Mouse (Mus musculus) embryo, embryonic 10 days (tissue): Measurements from ENCODE around the gene Kctd3.
"Not testable (repeated sequence)": the region's sequence is repeated elsewhere in the genome, so short reads cannot be mapped to it uniquely, and the experiment has no call there.

Experiments used
- DNase-seq: peaks from one replicate; pipeline ENCODE4 v3.0.0-alpha.2; 2015; ENCODE audit warnings: low spot score

Kctd3 gene

DNA sequence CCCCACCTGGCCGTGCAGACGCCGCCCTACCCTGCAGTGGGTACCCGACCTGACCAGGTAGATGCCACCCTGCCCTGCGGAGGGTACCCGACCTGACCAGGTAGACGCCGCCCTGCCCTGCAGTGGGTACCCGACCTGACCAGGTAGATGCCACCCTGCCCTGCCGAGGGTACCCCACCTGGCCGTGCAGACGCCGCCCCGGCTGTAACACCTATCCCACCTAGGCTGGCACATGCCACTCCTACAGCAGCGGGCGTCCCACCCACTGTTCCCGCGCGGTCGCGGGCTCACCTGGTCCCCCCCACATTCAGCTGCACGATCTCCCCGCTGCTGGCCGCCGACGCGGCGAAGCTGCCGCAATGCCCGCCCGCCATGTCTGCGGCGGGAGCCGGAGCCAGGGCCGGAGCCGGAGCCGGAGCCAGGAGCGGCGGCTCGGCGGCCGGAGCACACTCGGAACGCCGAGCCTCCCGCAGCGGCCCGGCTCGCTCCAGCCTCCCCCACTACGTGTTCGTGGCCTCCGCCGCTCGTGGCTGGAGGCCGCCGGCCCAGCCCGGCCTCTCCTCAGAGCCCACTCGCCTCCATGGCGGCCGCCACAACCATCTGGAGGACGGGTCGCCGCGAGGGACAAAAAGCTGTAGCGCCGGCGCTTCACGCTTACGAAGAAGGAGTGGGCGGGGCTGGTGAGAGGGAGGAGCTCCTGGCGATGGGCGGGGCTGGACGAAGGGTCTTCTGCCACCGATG is at the start of gene Kctd3:
Gene Kctd3, minus strand, starts transcription at position 603 of the 741 bp plus-strand sequence.
- peak; percentile 98 for DNase-seq

DNA sequence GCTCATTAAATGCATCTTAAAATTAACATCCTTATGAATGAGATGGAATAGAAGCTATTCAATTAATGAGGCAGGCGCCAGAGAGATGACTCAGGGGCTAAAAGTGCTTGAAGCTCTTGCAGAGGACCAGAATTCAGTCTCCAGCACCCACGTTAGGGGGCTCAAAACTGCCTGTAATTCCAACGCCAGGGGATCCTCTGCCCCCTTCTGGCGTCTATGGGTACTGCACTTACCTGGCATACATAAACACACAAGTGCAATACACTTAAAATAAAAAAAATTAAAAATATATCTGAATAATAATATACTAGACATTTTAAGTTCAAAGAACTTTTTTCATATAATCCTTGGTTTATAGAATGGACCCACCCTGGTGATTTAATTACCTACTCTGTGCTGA is 49.8 kb upstream of the Kctd3 start:
- DNase-seq: no peak

DNA sequence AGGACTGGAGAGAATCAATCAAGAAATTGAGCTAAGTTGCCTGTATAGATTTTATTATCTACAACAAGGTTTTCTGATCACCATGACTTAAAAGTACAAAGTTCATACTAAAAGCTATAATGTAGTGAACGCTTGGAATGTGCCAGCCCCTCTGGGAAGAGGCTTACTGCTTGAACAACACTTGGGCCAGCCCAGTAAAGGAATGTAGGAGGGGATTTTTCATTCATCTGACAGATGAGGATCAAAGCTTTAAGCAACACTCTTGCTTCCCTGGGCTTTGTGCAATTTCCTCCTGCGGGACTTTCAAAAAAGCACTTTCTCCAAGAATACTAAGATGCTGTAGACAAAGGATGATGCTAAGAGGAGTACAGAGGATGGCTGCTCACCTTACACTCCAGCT is 48.3 kb upstream of the Kctd3 start:
- DNase-seq: peak; percentile 35

DNA sequence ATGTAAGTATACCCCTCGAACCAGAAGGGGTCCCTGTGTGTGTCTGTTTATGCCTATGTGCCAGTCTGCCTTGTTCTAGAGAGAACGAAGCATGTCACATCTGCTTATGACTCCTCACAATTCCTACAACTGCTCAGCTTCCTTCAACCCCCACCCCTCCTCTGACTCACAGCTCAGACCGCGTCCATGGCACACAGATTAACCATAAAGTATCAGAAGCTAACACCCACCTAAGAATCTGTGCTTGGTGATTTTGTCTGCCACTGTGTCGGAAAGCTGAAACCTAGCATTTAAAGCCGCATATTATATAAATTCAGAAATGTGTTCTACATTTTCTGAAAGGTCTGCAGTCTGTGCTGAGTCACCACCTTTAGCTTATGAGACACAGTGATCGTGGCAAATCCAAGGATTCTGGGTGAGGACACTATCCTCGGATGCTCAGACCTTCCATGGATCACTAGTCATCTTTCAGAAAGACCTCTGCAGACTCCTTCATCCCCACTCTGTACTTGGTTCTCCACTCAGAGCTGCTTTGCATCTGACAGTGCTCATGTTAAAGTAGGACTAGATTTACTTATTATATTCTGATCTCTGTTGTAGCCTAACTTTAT is 47.4 kb upstream of the Kctd3 start:
- DNase-seq: no peak

DNA sequence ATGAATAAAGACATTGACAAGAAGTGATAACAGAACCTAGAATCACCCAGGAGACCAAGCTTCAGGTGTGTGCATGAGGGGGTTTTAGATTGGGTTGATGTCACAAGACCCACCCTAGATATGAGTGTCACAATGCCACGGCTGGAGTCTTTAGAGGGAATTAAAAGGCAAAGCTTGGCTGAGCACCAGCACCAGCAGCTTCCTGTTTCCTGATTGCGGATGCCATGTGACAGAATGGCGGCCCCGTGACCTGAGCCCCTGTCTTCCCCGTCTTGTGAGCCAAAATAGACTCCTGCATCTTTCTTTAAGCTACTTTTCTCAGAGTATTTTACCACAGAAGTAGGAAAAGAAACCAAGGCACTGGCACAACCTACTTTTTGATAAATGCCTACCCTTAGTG is 46.5 kb upstream of the Kctd3 start:
- DNase-seq: no peak

DNA sequence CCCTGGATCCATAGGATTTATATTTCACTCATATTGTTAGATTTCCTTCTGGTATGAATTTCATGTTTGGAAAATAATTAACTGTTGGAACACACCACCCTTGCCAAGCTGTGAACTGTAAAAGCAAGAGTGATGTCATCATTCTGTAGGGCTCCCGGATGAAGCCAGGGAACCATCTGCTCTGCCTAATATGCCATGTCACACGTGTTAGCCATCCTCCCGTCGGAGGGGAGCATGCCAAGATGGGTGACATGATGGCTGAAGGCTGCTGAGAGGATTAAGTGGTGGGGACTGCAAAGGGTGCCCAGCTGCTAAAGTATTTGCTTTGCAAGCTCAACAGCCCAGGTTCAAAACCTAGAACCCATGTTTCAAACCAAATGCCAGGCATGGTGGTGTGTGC is 44.5 kb upstream of the Kctd3 start:
- no peak for DNase-seq

DNA sequence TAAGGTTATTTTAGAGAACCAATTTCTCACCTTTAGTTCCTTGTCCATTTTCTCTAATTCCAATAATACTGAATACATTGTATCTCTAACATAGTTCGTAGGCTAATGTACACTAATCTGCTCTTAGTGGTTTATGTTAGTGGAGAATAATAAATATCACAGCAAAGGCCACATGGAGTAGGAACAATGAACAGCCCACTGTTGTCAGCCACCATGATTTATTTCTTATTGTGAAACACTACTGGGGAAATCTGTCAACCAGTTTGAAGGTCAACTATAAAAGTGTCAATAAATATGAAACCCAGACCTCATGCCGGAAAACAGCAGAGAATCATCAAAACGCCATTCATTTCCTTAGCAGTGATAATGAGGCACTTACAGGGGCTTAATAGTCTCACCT is 42.5 kb upstream of the Kctd3 start:
- no peak for DNase-seq

DNA sequence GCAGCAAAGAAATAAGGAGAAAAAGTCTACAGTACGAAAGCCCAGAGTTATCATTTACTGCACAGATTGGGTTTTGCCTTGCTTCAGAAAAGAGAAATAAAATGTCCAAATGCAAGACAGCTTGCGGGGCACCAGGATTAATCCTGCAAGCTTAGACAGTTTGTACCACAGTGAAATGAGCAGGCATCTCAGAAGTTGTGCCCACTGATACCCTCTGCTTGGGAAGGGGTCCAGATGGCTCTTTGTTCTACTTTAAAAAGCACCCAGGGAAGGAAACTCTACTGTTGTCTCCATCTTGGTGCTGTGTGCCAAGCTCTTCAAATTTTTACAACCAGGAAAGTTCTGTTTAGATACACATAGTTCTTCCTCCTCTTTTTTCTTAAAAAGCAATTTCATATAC is 40.7 kb upstream of the Kctd3 start:
- no peak for DNase-seq

DNA sequence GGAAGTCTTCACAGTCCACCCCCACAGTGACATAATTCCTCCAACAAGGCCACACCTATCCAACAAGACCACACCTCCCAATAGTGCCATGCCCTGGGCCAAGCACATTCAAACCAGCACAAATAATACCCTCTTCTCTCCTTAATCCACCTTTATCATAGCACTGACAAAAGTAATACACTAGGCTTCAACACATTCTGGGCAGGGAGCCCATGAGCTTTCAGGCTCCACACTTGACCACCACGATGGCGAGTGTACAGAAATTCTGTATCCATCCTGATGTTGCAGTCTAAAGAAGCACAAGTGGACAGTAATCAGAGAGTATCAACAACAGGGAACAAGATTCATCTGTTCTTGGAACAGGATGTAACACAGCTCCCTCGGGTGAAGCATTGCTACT is 40.3 kb upstream of the Kctd3 start:
- DNase-seq: no peak

DNA sequence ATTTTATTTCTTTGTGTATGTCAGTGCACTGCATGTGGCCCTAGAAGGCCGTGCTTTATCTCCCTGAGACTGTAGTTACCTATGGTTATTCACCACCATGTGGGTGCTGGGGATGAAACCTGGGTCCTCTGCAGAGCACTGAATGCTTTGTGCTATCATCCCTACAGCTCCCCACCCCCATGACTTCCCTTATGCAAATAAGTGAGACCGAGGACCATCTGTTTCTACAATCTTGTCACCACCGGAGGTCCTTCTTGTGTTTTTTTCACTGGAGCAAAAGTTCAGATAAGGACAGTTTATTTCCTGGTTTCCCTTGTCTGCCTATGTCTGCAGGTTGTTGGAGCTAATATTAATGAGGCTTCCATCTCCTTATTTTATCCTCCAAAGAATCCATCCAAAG is 39.2 kb upstream of the Kctd3 start:
- no peak for DNase-seq

DNA sequence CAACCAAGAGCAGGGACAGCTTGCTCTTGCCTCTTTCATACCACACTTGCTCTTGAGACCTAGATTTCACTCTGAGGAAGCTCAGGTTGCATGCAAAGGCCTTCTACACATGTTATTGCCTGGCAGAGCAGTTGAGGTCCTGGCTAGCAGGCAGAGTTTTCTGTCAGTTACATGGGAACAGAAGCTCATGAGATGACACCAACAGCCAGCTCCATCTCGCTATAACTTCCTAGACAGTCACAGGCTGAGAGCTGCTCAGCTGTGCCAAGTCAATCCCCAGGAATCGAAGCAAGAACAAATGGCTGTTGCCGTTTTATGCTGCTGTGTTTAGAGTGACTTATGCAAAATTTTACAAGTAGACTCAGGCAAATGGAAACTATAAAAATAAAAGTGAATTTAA is 38.7 kb upstream of the Kctd3 start:
- DNase-seq: no peak

DNA sequence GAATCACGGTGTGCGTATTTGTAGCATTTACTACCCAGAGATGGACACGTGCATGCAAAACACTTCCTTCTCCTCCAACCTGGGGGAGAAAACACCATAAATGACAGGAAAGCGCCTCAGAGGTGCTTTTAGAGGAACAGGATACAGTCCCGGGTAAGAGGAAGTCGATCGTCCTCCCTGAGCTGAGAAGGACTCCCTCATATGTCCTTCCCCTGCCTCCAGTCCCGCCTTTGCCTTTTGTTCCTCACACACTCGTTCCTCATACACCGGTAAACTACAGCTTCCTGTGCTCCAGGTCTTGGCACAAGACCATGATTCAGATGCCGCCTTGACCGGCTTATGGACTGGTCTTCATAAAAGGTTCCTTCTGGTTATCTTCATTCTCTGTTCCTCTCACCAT is 33.6 kb upstream of the Kctd3 start:
- no peak for DNase-seq

DNA sequence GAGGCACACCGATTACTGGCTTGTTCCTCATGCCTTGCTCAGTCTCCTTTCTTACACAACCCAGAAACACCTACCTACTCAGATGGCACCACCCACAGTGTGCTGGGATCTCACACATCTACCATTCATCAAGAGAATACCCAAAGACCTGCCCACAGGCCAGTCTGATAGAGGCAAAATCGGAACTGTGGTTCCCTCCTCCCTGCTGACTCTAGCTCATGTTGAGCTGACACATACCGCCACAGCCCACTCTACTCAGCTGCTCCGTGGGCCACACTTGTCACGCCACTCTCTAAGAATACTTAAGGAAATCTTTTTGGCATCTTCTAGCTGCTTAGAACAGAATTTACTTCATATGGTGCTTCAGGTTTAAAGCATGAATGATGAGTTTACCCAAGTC is 31.7 kb upstream of the Kctd3 start:
- no peak for DNase-seq

DNA sequence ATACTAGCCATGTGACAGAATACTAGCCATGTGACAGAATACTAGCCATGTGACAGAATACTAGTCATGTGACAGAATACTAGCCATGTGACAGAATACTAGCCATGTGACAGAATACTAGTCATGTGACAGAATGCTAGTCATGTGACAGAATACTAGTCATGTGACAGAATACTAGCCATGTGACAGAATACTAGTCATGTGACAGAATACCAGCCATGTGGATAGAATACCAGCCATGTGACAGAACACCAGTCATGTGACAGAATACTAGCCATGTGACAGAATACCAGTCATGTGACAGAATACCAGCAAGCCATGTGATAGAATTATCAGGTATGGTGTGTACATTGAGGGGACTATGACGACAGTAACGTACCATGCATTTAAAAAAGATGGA is 25.2 kb upstream of the Kctd3 start:
- not testable (repeated sequence) for DNase-seq

DNA sequence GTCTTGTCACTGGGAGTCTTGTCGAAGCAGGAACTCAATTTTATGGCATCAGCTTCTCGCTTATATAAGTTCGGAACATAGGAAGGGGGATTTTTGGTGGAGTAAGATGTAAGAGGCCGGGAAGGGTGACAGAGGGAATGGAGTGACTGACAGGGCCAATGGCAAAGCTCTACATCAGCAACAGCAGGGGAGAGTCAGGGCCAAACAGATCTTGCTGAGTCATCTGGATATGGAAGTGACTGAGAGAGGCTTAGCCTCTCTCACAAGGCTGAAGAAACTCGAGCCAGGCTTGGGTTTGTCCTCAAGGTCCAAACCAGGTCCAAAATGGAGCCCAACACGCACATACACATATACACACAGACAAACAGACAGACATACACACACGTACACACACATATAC is 23.3 kb upstream of the Kctd3 start:
- no peak for DNase-seq

DNA sequence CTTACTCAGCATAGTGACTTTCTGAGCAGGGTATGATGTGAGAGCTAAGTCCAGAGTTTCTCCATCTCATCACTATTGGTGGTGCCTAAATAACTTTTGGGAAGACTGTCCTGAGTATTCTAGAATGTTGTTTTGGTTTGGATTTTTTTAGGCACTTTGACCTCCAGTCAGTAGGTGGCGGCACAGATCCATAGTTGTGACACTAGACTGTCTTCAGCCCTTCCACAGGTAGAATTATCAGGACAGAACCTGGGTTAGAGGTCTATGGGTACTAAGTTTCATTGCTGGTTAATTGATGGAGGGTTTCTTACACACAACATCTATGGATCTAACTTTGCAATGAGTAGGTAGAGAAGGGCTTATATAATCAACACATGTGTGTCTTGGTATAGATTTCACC is 20.6 kb upstream of the Kctd3 start:
- DNase-seq: peak; percentile 38

DNA sequence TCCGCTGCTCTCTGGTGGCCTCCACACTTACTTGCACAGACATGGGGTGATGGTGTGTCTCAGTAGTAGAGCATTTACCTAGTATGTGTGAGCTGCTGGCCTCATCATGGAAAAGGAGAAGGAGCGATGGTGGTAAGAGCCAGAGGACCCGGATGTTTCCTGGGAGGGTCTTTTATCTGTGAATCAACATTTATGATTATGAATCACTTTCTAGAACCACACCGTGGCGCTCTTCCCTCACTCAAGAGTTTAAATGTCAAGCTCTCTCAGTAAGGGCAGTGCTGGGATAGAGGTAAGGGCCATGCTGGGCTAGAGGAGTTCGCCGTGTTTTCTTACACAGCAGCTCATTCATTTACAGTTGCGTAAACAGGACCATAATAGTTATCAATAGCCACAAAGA is 19.2 kb upstream of the Kctd3 start:
- DNase-seq: peak; percentile 71

DNA sequence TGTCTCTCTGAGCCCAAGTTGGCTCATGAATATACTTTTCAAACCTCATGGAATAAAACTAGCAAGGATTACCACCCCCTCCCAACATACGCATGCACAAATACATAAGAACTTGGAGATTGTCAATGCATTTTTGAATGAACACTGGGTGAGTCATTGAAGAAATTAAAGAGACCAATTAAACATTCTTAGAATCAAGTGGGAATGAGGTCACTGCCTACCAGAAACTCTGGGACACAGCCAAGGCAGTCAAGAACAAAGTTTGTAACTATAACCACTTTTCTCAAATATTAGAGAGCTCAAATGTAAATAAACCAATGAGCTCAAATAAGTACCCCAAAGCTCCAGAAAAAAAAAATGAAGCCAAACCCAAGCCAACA is 16.1 kb upstream of the Kctd3 start:
- DNase-seq: no peak

DNA sequence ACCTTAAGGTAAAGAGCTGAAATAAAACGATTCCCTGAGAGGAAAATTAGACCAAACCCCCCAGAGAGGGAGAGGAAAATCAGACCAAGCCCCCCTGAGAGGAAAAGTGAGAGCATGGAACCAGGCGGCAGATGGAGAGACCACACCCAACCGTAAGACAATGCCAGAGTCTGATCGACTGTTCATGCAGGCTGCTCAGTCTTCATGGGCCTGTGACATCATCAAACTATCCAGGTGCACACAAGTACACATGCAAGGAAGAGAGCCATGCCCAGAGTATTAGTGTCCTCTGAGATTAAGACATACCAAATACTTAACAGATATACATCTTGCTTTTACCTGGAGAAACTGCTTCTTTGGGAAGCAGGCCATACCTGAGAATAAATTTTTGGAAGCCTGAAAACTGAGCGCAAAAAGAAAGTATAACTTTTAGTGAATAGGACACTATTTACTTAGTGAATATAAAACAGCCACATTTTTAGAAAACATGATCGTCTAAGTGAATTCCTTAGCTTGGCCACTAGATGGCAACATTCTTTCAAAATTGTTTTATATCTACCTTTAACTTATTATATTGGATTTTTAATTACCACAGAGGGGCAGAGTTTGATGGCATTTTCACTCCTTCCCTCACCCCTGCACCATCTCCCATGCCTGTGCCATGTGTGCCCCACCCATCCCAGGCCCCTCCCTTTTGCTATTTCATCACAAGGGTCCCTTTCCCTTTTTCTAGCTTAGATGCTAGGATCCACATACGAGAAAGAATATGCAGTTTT is 15.5 kb upstream of the Kctd3 start:
- peak; percentile 55 for DNase-seq

DNA sequence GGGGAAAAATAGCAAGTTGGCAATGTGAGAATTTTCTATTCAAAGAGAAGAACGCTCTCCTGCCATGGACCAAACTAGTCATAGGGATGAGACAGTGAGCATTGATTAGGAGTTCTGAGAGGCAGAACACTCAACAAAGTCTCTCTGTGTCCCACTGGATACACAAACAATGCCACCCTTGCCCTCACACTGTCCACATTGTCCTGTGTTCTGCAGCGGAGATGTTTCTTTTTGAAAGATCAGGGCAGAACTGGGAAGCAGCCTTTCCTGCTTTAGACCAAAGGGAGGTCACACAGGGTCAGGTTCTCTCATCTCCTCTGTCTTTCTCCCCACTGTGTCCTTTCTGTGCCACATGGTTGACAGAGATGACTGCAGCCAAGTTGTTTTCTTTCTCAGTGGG is 7.7 kb upstream of the Kctd3 start:
- peak; percentile 43 for DNase-seq

DNA sequence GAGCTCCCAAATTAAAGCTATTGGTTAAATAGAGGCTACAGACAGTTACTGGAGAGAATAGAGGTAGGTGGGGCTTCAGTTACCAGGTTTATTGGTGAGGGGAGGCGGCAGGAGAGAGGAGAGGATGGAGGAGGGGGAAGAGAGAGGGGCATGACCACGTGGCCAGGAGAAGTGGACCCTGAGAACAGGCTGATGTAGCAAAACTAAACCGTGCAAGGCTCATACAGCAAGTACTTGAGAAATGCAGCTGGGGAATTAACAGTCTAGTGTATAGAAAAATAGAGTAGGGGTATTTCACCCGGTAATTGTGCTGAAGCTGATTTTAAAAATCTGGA is 5.9 kb upstream of the Kctd3 start:
- DNase-seq: no peak

DNA sequence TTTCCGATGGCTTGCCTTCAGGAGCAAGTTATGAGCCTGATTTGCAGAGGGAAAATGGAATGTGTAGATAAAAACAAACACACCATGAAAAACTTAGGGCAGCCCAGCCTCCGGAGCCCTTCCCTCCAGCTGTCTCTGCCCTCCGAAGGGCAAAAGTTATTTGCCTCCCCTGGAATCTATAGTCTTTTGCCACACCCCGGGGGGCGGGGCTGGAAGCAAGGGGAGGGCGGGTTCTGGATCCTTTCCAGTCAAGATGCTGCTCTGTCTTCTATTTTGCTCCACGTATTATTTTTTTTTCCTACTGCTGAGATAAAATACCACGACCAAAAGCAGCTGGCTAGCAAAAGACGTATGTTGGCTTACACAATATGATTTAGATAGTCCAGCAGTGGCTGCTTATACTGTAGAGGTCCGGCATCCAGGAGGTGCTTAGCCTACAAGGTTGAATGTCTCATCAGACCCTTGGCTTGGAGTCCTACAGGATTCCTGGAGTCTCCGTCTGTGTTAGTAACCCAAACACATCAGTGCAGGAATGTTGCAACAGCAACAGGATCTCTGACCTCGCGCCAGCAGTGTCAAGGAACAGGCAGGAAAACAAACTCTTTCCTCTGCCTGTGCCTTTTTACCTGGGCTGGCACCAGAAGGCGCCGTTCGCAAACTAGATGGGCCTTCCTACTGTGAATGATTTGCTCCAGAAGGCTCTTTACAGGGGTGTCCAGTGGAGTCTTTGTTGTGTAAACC is 5.4 kb upstream of the Kctd3 start:
- DNase-seq: peak; percentile 50

DNA sequence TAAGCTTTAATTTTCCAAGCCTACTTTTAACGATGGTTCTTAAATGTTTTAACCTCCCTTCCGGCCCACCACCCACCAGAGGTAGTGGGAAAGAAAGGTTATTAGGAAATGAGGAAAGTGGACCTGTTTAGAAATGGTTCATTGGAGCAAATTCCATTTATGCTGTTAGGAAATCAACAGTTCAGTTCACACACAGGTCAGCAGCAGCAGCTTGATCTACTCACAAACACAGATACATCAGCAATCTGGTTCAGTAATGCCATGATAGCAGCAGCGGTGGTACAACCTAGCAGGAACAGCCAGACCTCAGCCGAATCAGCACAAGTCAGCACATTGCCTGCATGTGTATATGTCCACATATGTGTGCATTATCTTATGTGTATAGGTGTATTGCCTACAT is 3.0 kb upstream of the Kctd3 start:
- DNase-seq: no peak
